Mouse (Mus musculus) heart, adult 10 weeks (tissue): ENCODE measurements around the gene Olfr827. TPM values are rescaled to one million over a fixed set of nuclear protein-coding genes. Genes with fewer than 3 reads are reported as not detected.

Source experiments
- polyA plus RNA-seq: library from polyadenylated mRNA; stranded (reverse); fragments of 350-450 nt; fragmentation: Illumina TruSeq; extraction: RNeasy Lipid Tissue Mini Kit (QIAGEN cat#74804); gene quantifications from one replicate; pipeline ENCODE4 v1.2.3, GENCODE M21; 2014; ENCODE audit warnings: low read depth, low replicate concordance

Gene Olfr827
- polyA plus RNA-seq = not detected

DNA sequence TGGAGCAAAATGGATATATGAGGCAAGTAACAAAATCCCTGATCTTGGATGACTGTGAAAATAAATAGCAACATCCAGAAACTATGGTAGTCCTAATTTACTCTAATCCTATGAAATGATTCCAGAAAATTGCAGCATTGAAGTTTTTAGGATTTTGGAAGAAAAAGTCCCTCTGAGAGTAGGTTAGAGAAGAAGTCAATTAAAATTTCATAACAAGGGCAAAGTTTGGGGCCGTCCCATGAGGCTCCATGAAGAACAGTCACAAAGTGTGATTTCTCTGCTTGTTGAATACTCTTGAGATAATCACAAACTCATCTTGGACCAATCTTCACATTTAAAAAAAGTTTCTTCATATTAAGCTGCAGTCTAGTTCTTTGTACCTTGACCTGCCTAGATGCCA lies at the start of gene Olfr827:
Gene Olfr827, minus strand, starts transcription at position 101 of the 400 bp plus-strand sequence.

DNA sequence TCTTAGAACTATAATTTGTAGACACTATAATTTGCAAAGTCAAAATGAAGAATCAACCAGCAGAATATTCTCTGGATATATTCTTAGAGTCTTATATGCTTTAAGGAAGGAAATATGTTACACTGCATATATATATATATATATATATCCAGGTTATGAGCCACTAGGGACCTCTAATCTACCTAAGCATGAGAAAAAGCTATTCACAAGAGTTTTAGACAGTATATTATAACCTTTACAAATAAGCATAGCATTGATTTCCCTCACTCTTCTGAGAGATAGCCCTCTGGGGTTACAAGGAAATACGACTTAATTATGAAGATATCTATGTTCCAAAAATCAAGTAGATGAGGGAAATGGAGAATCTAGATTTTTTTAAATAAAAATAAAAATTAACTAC lies 30.1 kb downstream of the Olfr827 start, which contains the start of gene Olfr826:
Gene Olfr826, minus strand, starts transcription at position 101 of the 400 bp plus-strand sequence.

DNA sequence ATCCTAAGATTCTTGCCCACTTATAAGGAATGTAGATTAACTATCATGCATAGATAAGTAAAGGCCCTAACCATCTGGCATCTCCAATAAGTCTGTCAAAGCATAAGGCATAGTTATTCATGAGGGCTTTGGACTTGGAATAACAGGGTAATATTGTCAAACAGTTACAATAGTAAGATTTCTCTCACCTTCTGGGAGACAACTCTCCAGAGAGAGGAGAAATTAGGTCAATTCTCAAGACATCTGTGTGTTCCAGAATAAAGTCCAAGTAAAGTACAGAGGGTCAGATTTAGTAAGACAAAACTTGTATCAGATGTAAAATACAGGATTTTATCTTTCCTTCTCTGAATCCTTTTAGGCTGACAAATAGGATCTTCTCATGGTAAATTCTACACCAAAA lies 47.5 kb downstream of the Olfr827 start, which contains the start of gene Olfr825:
Gene Olfr825, minus strand, starts transcription at position 101 of the 400 bp plus-strand sequence.

Other genes starting within 250 kb of the Olfr827 start
- not detected for gene Olfr819, start 247.1 kb downstream of the Olfr827 start, polyA plus RNA-seq
- gene Olfr247, start 238.3 kb downstream of the Olfr827 start, polyA plus RNA-seq = not detected
- gene Gm10310, start 229.3 kb downstream of the Olfr827 start, polyA plus RNA-seq = not detected
- not detected for gene Olfr820, start 201.8 kb downstream of the Olfr827 start, polyA plus RNA-seq
- gene Olfr821, start 184.1 kb downstream of the Olfr827 start, polyA plus RNA-seq = not detected
- gene Olfr822, start 143.2 kb downstream of the Olfr827 start, polyA plus RNA-seq = not detected
- not detected for gene Olfr823, start 99.0 kb downstream of the Olfr827 start, polyA plus RNA-seq
- gene Olfr824, start 84.4 kb downstream of the Olfr827 start, polyA plus RNA-seq = not detected
- gene Olfr825, start 47.6 kb downstream of the Olfr827 start, polyA plus RNA-seq = not detected
- gene Olfr826, start 30.2 kb downstream of the Olfr827 start, polyA plus RNA-seq = not detected
- not detected for gene Neurod4, start 65.8 kb upstream of the Olfr827 start, polyA plus RNA-seq
- not detected for gene Tespa1, start 108.5 kb upstream of the Olfr827 start, polyA plus RNA-seq
- gene Vmn2r84, start 179.9 kb upstream of the Olfr827 start, polyA plus RNA-seq = not detected
- not detected for gene Vmn2r85, start 215.3 kb upstream of the Olfr827 start, polyA plus RNA-seq
- gene Vmn2r86, start 241.6 kb upstream of the Olfr827 start, polyA plus RNA-seq = not detected